Mouse (Mus musculus) neural tube, embryonic 15.5 days (tissue): ENCODE measurements around the gene Ttf2. TPM values are rescaled to one million over a fixed set of nuclear protein-coding genes. Genes with fewer than 3 reads are reported as not detected.
A peak's percentile ranks its signal among the peaks of the same experiment; 100 is the strongest.

ENCODE experiments used
- ATAC-seq: fragments of 200-750 bp; cut with Nextera tagmentation; 2 replicates; pipeline ENCODE4 v1.8.0; 2017; ENCODE audit warnings: mild to moderate bottlenecking, moderate TSS enrichment, moderate library complexity; ENCODE audit not compliant: low FRiP score
- H3K27ac ChIP-seq: fragments of 300-500 bp; sonication (generic); replicated peaks from 2 replicates; pipeline ENCODE4 v1.5.1; 2015; ENCODE audit warnings: mild to moderate bottlenecking, inconsistent platforms
- H3K27me3 ChIP-seq: fragments of 300-500 bp; sonication (generic); replicated peaks from 2 replicates; pipeline ENCODE4 v1.6.1; 2015; ENCODE audit warnings: inconsistent platforms
- H3K36me3 ChIP-seq: fragments of 300-500 bp; sonication (generic); 2 replicates; pipeline ENCODE4 v1.6.1; 2015; ENCODE audit warnings: inconsistent platforms
- H3K4me1 ChIP-seq: fragments of 300-500 bp; sonication (generic); 2 replicates; pipeline ENCODE4 v1.6.1; 2015; ENCODE audit warnings: inconsistent platforms
- H3K4me2 ChIP-seq: fragments of 300-500 bp; sonication (generic); 2 replicates; pipeline ENCODE4 v1.6.1; 2015; ENCODE audit warnings: inconsistent platforms, mild to moderate bottlenecking, moderate library complexity
- H3K4me3 ChIP-seq: fragments of 300-500 bp; sonication (generic); replicated peaks from 2 replicates; pipeline ENCODE4 v1.5.1; 2015; ENCODE audit warnings: mild to moderate bottlenecking, inconsistent platforms
- H3K9ac ChIP-seq: fragments of 300-500 bp; sonication (generic); replicated peaks from 2 replicates; pipeline ENCODE4 v1.6.1; 2015; ENCODE audit warnings: mild to moderate bottlenecking, inconsistent platforms
- H3K9me3 ChIP-seq: fragments of 300-500 bp; sonication (generic); replicated peaks from 2 replicates; pipeline ENCODE4 v1.6.1; 2016; ENCODE audit warnings: inconsistent platforms
- WGBS: fragments of 180-500 bp; shearing (Covaris S2); methylation state at CpG from one replicate; pipeline ENCODE4 v1.1.7; 2015; ENCODE audit warnings: mixed read lengths; 5-methylcytosine and 5-hydroxymethylcytosine counted together
- polyA plus RNA-seq: library from polyadenylated mRNA; unstranded; fragments of >200 nt; fragmentation: Nextera tagmentation; extraction: Ambion mirVana; gene quantifications from 2 replicates; pipeline ENCODE4 v1.2.1, GENCODE M21; 2015

Ttf2 gene
- polyA plus RNA-seq, 1 experiment from 2014 or later, result 3.0 TPM

- H3K27me3 ChIP-seq, result no peaks in the 10 kb centered on the region
- WGBS, result 50% methylated on average over 6 of the region's 6 CpGs
- ATAC-seq, result peak; percentile 56; the same call in 1 of the 2 replicates
- H3K9ac ChIP-seq, result no peak overlapping the region
- H3K36me3 ChIP-seq, result no peaks in the 10 kb centered on the region
- H3K4me2 ChIP-seq, result no peak overlapping the region
- H3K4me3 ChIP-seq, result no peak overlapping the region
- 0 out of 2 replicates have a peak overlapping the region, but pooled peaks have one; percentile 45 for H3K27ac ChIP-seq
- H3K4me1 ChIP-seq, result peaks cover 13% of the 10 kb centered on the region
- no peaks in the 10 kb centered on the region for H3K9me3 ChIP-seq
Observed at GRCm38 (mm10) chr3:100908594-100908993, 60.9 kb downstream of the Ttf2 start.

GRCm38 (mm10) chr3:100906916-100907315, 62.5 kb downstream of the Ttf2 start:
- Histone ChIP-seq H3K9ac (no peak overlapping the region), H3K36me3 (no peaks in the 10 kb centered on the region), H3K4me1 (peaks cover 13% of the 10 kb centered on the region), H3K9me3 (no peaks in the 10 kb centered on the region), H3K4me3 (no peak overlapping the region), H3K27ac (no peak overlapping the region), H3K27me3 (no peaks in the 10 kb centered on the region), H3K4me2 (no peak overlapping the region)
- WGBS, result 38% methylated on average over 3 of the region's 3 CpGs
- no peak for ATAC-seq

- no peak for ATAC-seq
- Histone ChIP-seq H3K4me1 (peaks cover 13% of the 10 kb centered on the region), H3K9ac (no peak overlapping the region), H3K27me3 (no peaks in the 10 kb centered on the region), H3K9me3 (no peaks in the 10 kb centered on the region), H3K27ac (no peak overlapping the region), H3K4me3 (no peak overlapping the region), H3K4me2 (no peak overlapping the region), H3K36me3 (no peaks in the 10 kb centered on the region)
- WGBS, result 83% methylated on average over 6 of the region's 6 CpGs
Observed at GRCm38 (mm10) chr3:100906128-100906527, 63.3 kb downstream of the Ttf2 start.

GRCm38 (mm10) chr3:100895500-100895899, 74.0 kb downstream of the Ttf2 start:
- no peak for ATAC-seq
- no peaks in the 10 kb centered on the region for H3K27me3 ChIP-seq
- H3K9ac ChIP-seq, result no peak overlapping the region
- WGBS, result 88% methylated on average over 6 of the region's 6 CpGs
- no peaks in the 10 kb centered on the region for H3K36me3 ChIP-seq
- no peak overlapping the region for H3K4me3 ChIP-seq
- no peak overlapping the region for H3K4me2 ChIP-seq
- H3K27ac ChIP-seq, result no peak overlapping the region
- no peaks in the 10 kb centered on the region for H3K9me3 ChIP-seq
- H3K4me1 ChIP-seq, result no peaks in the 10 kb centered on the region

GRCm38 (mm10) chr3:100892383-100893335, 76.8 kb downstream of the Ttf2 start:
- ATAC-seq, result no peak
- 65% methylated on average over 11 of the region's 11 CpGs for WGBS
- Histone ChIP-seq H3K4me2 (no peak overlapping the region), H3K9me3 (no peaks in the 10 kb centered on the region), H3K36me3 (no peaks in the 10 kb centered on the region), H3K4me1 (no peaks in the 10 kb centered on the region), H3K4me3 (no peak overlapping the region), H3K27me3 (no peaks in the 10 kb centered on the region), H3K9ac (no peak overlapping the region), H3K27ac (no peak overlapping the region)

GRCm38 (mm10) chr3:100890406-100890805, 79.1 kb downstream of the Ttf2 start:
- H3K4me1 ChIP-seq, result no peaks in the 10 kb centered on the region
- 93% methylated on average over 3 of the region's 3 CpGs for WGBS
- no peak for ATAC-seq

GRCm38 (mm10) chr3:100889234-100889633, 80.2 kb downstream of the Ttf2 start:
- Histone ChIP-seq H3K27me3 (no peaks in the 10 kb centered on the region), H3K9ac (no peak overlapping the region), H3K36me3 (no peaks in the 10 kb centered on the region), H3K27ac (no peak overlapping the region), H3K4me3 (no peak overlapping the region), H3K4me2 (no peak overlapping the region), H3K4me1 (no peaks in the 10 kb centered on the region), H3K9me3 (no peaks in the 10 kb centered on the region)
- no peak for ATAC-seq
- WGBS, result 97% methylated on average over 1 of the region's 1 CpGs

More at GRCm38 (mm10) chr3:100890406-100890805, 79.1 kb downstream of the Ttf2 start:
- H3K27ac ChIP-seq, result no peak overlapping the region
- no peak overlapping the region for H3K4me3 ChIP-seq
- H3K4me2 ChIP-seq, result no peak overlapping the region
- H3K36me3 ChIP-seq, result no peaks in the 10 kb centered on the region
- no peak overlapping the region for H3K9ac ChIP-seq
- no peaks in the 10 kb centered on the region for H3K9me3 ChIP-seq
- H3K27me3 ChIP-seq, result no peaks in the 10 kb centered on the region

Other genes starting within 250 kb of the Ttf2 start
- gene Vtcn1, start 144.2 kb downstream of the Ttf2 start, polyA plus RNA-seq, result 0.11 TPM in 1 of 2 replicates, not detected in the other
- 6.5 and 6.8 TPM in 2 replicates for gene Trim45, start 47.5 kb downstream of the Ttf2 start, polyA plus RNA-seq
- 0.19 TPM in 1 of 2 replicates, not detected in the other for gene Cd101, start 59.9 kb upstream of the Ttf2 start, polyA plus RNA-seq
- gene Ptgfrn, start 140.6 kb upstream of the Ttf2 start, polyA plus RNA-seq, result 3.0 TPM in 2 replicates